Mouse (Mus musculus): Measurements from ENCODE around the gene Rbbp6. TPM values are rescaled to one million over a fixed set of nuclear protein-coding genes. Genes with fewer than 3 reads are reported as not detected.

The Rbbp6 gene
- polyA plus RNA-seq, 1 experiment from 2014 or later: 25.6 TPM

DNA sequence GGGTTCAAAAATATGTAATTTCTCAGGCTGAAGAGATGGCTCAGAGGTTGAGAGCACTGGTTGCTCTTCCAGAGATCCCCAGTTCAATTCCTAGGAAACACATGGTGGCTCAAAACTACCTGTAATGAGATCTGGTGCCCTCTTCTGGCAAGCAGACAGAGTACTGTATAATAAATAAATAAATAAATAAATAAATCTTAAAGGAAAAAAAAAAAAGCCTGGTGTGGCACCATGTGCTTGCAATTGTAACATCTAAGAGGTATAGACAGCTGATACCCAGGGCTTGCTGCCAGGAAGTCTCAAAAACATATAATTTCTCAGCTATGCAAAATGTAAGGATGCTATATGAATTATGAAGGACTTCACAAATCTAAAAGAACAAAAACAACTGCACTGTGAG is 28.9 kb upstream of the Rbbp6 start:
- ATAC-seq (replicated peaks; ENCODE audit: low FRiP score, low read depth) (no peak), DNase-seq (ENCODE audit: low spot score) (peak; percentile 18)
- TF ChIP-seq CTCF (IDR thresholded peaks at IDR 0.05; ENCODE audit: low read depth): peak; percentile 39

GRCm38 (mm10) chr7:122938197-122938596 is 27.3 kb upstream of the Rbbp6 start:
- 83% methylated on average over 1 of the region's 1 CpGs for WGBS
- Histone ChIP-seq H3K27me3 (ENCODE audit: insufficient read depth, low read length) (no peaks in the 10 kb centered on the region), H3K9ac (ENCODE audit: low read depth, low read length) (no peak overlapping the region), H3K9me3 (replicated peaks; ENCODE audit: low read length) (no peaks in the 10 kb centered on the region), H3K4me3 (replicated peaks; ENCODE audit: low read depth, low read length) (no peak overlapping the region), H3K36me3 (ENCODE audit: insufficient read depth, low read length) (no peaks in the 10 kb centered on the region), H3K27ac (no peak overlapping the region), H3K4me1 (replicated peaks; ENCODE audit: insufficient read depth, low read length) (no peaks in the 10 kb centered on the region), H3K4me2 (ENCODE audit: low read length) (no peak overlapping the region)
- ATAC-seq (replicated peaks; ENCODE audit: low FRiP score, low read depth) (no peak), DNase-seq (ENCODE audit: low spot score) (no peak)
- TF ChIP-seq CTCF (IDR thresholded peaks at IDR 0.05; ENCODE audit: low read depth): no peak

More for the DNA sequence above, 28.9 kb upstream of the Rbbp6 start:
- no peak overlapping the region for H3K27ac ChIP-seq
- no peak overlapping the region for H3K4me3 ChIP-seq (replicated peaks; ENCODE audit: low read depth, low read length)
- no peak overlapping the region for H3K9ac ChIP-seq (ENCODE audit: low read depth, low read length)
- no peaks in the 10 kb centered on the region for H3K4me1 ChIP-seq (replicated peaks; ENCODE audit: insufficient read depth, low read length)
- no peaks in the 10 kb centered on the region for H3K36me3 ChIP-seq (ENCODE audit: insufficient read depth, low read length)
- H3K9me3 ChIP-seq (replicated peaks; ENCODE audit: low read length): no peaks in the 10 kb centered on the region
- no peak overlapping the region for H3K4me2 ChIP-seq (ENCODE audit: low read length)
- no peaks in the 10 kb centered on the region for H3K27me3 ChIP-seq (ENCODE audit: insufficient read depth, low read length)

- Histone ChIP-seq H3K9me3 (replicated peaks; ENCODE audit: low read length) (no peaks in the 10 kb centered on the region), H3K27me3 (ENCODE audit: insufficient read depth, low read length) (no peaks in the 10 kb centered on the region), H3K4me3 (replicated peaks; ENCODE audit: low read depth, low read length) (no peak overlapping the region), H3K4me2 (ENCODE audit: low read length) (no peak overlapping the region), H3K9ac (ENCODE audit: low read depth, low read length) (no peak overlapping the region), H3K4me1 (replicated peaks; ENCODE audit: insufficient read depth, low read length) (no peaks in the 10 kb centered on the region), H3K36me3 (ENCODE audit: insufficient read depth, low read length) (no peaks in the 10 kb centered on the region), H3K27ac (no peak overlapping the region)
- DNase-seq (ENCODE audit: low spot score) (no peak), ATAC-seq (replicated peaks; ENCODE audit: low FRiP score, low read depth) (no peak)
- no peak for TF ChIP-seq CTCF (IDR thresholded peaks at IDR 0.05; ENCODE audit: low read depth)
- 79% methylated on average over 3 of the region's 3 CpGs for WGBS
Observed at GRCm38 (mm10) chr7:122939181-122939580, 26.3 kb upstream of the Rbbp6 start.

DNA sequence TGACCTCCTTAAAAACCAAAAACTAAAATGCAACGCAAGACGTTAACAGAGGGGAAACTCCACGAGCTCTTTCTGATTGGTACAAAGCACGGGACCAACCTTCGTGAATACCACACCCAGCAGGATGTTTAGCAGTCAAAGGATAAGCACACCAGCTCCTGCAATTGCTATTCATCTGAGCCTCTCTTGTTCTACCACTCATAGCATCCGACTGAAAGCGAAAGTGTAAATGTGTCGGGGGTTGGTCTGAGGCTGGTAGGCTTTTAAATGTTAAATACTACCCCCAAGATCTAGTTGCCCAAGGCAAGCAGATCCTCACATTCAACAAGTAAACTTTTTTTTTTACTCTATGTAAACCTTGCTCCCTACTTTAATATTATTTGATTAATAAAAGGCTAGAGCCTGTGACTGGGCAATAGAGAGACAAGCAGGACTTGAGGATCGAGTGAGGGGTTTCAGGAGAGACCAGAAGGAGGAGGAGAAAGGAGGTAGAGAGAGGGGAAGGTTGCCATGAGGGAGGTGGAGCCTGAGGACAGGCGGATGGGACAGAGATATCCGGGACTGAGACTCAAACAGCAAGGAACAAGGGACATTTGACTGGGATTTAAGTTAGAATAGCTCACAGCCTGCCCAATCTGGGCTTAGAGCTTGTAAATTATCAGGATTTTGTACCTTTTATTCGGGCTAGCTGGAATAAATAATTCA is 25.0 kb upstream of the Rbbp6 start:
- Histone ChIP-seq H3K9ac (ENCODE audit: low read depth, low read length) (no peak overlapping the region), H3K4me2 (ENCODE audit: low read length) (peak overlapping the region; percentile 33), H3K4me3 (replicated peaks; ENCODE audit: low read depth, low read length) (0 out of 2 replicates have a peak overlapping the region, but pooled peaks have one; percentile 0), H3K4me1 (replicated peaks; ENCODE audit: insufficient read depth, low read length) (no peaks in the 10 kb centered on the region), H3K27ac (no peak overlapping the region), H3K9me3 (replicated peaks; ENCODE audit: low read length) (no peaks in the 10 kb centered on the region), H3K27me3 (ENCODE audit: insufficient read depth, low read length) (no peaks in the 10 kb centered on the region), H3K36me3 (ENCODE audit: insufficient read depth, low read length) (no peaks in the 10 kb centered on the region)
- ATAC-seq (replicated peaks; ENCODE audit: low FRiP score, low read depth) (no peak), DNase-seq (ENCODE audit: low spot score) (peak; percentile 22)
- 22% methylated on average over 12 of the region's 12 CpGs for WGBS
- TF ChIP-seq CTCF (IDR thresholded peaks at IDR 0.05; ENCODE audit: low read depth): no peak

DNA sequence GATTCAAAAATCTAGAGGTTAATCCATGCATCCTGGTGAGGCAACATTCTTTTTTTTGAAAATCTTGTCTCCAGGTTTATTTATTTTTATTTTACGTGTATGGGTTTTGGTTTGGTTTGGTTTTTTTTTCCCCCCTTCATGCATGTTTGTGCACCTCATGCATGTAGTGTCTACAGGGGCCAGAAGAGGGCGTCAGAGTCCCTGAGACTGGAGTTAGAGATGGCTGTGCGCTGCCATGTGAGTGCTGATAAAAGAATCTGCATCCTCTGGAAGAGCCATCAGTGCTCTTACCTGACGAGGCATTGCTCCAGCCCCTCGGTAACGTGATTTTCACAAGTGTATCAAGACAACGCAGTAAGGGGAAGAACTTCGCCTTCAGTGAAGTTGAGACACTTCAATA is 23.4 kb upstream of the Rbbp6 start:
- Histone ChIP-seq H3K9me3 (replicated peaks; ENCODE audit: low read length) (no peaks in the 10 kb centered on the region), H3K4me2 (ENCODE audit: low read length) (no peak overlapping the region), H3K27me3 (ENCODE audit: insufficient read depth, low read length) (no peaks in the 10 kb centered on the region), H3K4me1 (replicated peaks; ENCODE audit: insufficient read depth, low read length) (no peaks in the 10 kb centered on the region), H3K9ac (ENCODE audit: low read depth, low read length) (no peak overlapping the region), H3K4me3 (replicated peaks; ENCODE audit: low read depth, low read length) (no peak overlapping the region), H3K36me3 (ENCODE audit: insufficient read depth, low read length) (no peaks in the 10 kb centered on the region), H3K27ac (no peak overlapping the region)
- WGBS: 93% methylated on average over 8 of the region's 8 CpGs
- DNase-seq (ENCODE audit: low spot score) (no peak), ATAC-seq (replicated peaks; ENCODE audit: low FRiP score, low read depth) (no peak)
- TF ChIP-seq CTCF (IDR thresholded peaks at IDR 0.05; ENCODE audit: low read depth): no peak; the same call in 1 of the 2 replicates

GRCm38 (mm10) chr7:122945149-122945548 is 20.3 kb upstream of the Rbbp6 start:
- ATAC-seq (replicated peaks; ENCODE audit: low FRiP score, low read depth) (no peak), DNase-seq (ENCODE audit: low spot score) (peak; percentile 90)
- peak; percentile 85 for TF ChIP-seq CTCF (IDR thresholded peaks at IDR 0.05; ENCODE audit: low read depth)
- H3K27ac ChIP-seq: no peak overlapping the region
- no peak overlapping the region for H3K9ac ChIP-seq (ENCODE audit: low read depth, low read length)
- no peaks in the 10 kb centered on the region for H3K36me3 ChIP-seq (ENCODE audit: insufficient read depth, low read length)
- H3K4me1 ChIP-seq (replicated peaks; ENCODE audit: insufficient read depth, low read length): no peaks in the 10 kb centered on the region
- no peaks in the 10 kb centered on the region for H3K9me3 ChIP-seq (replicated peaks; ENCODE audit: low read length)
- no peaks in the 10 kb centered on the region for H3K27me3 ChIP-seq (ENCODE audit: insufficient read depth, low read length)
- H3K4me3 ChIP-seq (replicated peaks; ENCODE audit: low read depth, low read length): no peak overlapping the region
- WGBS: 4% methylated on average over 1 of the region's 1 CpGs
- H3K4me2 ChIP-seq (ENCODE audit: low read length): no peak overlapping the region

DNA sequence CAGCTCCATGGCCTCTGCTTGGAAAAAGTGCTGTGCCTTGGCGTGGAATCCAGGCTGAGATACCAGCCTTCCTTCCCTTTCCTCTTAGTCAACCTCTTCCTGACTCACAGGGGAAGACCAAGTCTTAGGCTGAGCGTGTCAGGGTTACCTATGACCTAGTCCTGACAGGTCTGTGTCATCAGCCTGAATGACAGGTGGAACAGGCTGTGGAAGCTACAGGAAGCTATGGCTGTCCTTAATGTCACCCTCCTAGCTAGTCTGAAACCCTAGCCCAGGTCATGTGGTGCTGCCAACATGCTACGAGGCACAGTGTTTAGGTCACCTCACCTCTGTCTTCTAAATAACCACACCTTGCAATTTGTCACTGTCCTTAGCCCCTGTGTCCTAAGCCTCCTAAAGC is 16.2 kb upstream of the Rbbp6 start:
- TF ChIP-seq CTCF (IDR thresholded peaks at IDR 0.05; ENCODE audit: low read depth): no peak
- 68% methylated on average over 3 of the region's 3 CpGs for WGBS
- no peak overlapping the region for H3K4me3 ChIP-seq (replicated peaks; ENCODE audit: low read depth, low read length)
- H3K36me3 ChIP-seq (ENCODE audit: insufficient read depth, low read length): no peaks in the 10 kb centered on the region
- H3K9me3 ChIP-seq (replicated peaks; ENCODE audit: low read length): no peaks in the 10 kb centered on the region
- H3K27ac ChIP-seq: no peak overlapping the region
- no peak overlapping the region for H3K4me2 ChIP-seq (ENCODE audit: low read length)
- ATAC-seq (replicated peaks; ENCODE audit: low FRiP score, low read depth): no peak
- H3K27me3 ChIP-seq (ENCODE audit: insufficient read depth, low read length): no peaks in the 10 kb centered on the region
- H3K9ac ChIP-seq (ENCODE audit: low read depth, low read length): no peak overlapping the region
- no peak for DNase-seq (ENCODE audit: low spot score)
- H3K4me1 ChIP-seq (replicated peaks; ENCODE audit: insufficient read depth, low read length): no peaks in the 10 kb centered on the region
